Mouse (Mus musculus) embryo, embryonic 9.5 days (tissue): ENCODE measurements around the gene Stard13.

Experiments
- DNase-seq: peaks from one replicate; pipeline ENCODE4 v3.0.0-alpha.2; 2017; ENCODE audit errors: extremely low spot score

Stard13 gene

DNA sequence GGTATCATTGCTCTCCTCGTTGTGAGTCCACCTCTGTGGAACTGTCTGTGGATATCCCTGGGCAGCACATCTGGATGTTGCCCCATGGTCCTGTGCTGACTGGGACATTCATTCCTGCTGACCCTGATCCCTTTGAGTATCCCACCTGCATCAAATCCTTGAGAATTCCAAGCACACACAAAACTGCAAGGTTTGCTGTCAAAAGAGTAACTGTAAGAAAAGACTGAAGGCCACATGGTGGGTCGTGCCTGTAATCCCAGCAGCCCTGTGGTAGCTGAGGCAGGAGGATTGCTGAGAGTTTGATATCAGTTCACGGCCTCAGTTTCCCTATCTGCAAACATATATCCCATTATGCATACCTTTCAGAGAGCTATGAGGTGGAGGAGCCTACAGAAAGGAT is 126.8 kb downstream of the Stard13 start:
- DNase-seq: no peak

DNA sequence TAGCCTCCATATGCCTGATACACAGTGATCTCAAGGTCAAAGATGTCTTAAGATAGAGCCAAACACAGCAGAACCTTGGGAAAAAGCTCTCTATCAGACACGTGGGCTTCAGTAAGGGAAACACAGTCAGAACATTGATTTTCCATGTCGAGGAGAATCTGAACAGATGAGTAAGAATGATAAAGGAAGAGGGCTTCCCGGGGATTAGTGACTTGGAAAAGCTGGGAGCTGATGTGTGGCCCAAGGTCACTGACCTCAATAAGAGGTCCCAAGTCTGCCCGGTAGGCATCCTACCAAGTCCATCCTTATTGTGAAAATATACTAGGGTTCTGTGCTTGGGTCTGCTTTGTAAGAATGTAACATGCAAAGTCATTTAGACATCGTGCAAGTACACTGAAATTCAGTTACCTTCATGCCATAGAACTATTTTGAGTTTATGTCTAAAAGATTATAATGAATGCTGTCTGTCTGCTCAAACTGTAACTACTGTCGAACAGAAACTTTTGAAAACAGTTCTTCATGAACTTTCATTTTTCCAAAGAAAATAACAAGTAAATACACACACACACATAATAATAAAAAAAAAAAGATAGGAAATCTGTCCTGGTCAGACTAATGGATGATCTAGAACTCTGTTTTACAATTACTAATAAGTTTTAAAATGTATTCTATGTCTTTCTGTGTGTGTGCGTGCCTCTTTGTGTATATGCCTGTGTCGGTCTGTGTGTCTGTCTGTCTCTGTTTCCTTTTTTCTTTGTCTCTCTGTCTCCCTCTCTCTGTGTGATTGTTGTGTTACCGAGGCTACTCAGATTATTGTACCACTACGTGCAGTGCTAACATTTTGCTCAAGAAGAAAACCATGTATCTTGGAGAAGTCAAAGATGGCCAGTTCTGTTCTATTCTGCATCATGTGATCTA is 128.3 kb downstream of the Stard13 start:
- DNase-seq: no peak

DNA sequence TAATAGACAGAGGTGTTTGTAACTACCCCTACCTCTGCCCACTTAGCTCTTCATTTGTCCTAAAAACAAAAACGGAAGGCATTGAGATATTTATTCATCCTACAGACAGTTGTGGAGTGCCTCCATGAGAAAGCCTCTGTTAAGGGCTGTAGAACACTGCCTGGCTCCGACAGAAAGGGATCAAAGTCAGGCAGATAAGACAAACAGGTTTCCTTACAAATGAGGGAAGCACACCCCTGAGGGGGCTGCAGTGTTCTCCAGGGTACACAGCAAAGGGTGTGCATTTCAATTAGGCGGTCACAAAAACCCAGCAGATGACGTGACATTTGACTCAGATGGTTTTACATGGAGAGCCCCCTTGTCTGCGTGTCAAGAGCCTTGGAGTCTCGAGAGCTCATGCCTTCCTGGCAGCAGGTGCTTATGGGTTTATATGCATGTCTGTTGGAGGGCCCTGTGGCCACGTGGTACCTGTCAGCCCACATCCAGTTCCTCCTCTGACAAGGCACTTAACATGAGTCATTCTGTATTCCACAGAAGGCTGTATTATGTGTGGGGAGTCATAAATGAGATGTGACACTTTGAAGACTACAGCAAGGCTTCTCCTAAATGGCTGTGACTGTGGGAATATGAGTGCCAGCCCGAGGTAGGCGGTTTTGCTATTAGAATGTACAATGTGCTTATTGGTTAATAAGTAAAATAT is 129.1 kb downstream of the Stard13 start:
- DNase-seq: no peak

DNA sequence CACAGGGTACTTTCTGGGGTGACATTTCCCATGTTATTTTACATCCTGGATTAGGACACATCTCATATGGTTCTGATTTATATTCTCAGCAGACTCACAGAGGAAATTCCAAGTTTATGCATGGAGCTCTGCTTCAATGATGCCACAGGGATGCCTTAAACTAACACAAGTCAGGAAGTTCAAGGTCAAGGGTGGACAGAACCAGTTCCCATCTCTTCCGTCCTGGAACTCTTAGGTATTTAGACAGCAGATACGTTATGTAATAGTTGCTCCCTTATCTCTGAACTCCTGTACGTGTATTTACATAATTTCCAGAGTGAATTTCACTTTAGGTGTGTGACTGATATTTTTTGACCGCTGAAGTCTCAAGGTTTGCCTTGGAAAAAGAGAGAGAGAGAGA is 130.4 kb downstream of the Stard13 start:
- DNase-seq: no peak

DNA sequence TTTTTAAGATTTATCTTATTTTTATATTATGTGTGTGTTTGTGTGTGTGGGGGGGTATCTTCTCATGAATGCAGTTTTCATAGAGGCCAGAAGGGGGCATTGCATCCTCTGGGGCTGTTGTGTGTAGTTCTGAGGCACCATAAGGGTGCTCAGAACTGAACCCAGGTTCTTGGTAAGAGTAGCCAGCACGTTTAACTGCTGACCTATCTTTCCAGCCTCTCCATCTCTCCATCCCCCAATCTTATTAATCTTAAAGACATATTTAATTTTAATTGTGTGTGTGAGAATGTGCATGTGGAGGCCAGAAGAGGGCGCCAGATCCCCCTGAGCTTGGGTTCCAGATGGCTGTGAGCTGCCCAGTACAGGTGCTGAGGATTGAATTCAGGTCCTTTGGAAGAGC is 131.4 kb downstream of the Stard13 start:
- DNase-seq: no peak

DNA sequence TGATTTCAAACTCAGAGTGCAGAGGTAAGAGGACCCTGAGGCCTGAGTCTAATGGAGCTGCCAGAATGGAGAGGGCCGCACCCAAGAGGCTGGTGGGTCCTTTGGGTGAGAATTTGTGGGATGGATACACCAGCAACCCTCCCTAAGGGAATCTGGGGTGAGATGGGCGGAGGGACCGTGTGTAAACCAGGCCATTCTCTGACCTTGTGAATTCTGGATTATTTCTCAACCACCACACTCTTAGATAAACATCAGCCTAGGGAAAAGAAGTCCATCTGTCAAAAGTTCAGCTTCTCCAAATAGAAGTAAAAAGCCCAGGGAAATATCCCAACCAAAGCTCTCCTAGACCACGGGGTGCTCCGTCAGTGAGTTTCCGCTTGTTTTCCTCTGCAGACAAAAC is 137.6 kb downstream of the Stard13 start:
- DNase-seq: no peak

DNA sequence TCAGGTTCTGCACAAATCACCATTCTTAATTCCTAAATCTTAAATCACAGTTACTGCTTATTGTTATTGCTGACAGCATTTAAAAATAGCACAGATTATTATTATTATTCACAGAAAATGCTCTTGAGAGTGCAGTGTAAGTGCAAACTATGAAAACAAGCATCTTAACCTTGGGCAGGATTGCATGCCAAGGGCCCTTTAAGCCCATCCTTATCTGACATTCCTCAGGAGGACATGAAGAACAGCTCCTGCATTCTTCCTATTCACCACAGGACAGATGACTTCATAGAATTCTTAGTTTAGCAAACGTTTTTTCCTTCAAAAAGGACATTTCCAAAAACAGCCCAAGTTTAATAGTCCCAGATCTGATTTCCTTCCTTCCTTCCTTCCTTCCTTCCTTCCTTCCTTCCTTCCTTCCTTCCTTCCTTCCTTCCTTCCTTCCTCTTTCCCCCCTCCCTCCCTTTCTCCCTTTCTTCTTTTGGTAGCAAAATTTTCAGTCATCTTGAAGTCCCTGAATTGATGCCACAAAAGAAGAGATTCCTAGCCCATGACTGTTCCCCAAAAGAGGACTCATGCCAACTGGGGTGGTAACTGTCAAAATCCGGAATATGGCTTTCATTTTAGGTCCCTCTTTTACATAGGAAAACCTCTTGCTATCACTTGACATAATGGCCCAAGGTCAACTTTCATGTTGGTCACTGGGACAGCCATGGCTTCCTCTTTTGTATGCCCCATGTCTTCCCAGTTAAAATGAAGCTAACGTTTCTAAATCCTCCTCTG is 140.6 kb downstream of the Stard13 start:
- DNase-seq: no peak

DNA sequence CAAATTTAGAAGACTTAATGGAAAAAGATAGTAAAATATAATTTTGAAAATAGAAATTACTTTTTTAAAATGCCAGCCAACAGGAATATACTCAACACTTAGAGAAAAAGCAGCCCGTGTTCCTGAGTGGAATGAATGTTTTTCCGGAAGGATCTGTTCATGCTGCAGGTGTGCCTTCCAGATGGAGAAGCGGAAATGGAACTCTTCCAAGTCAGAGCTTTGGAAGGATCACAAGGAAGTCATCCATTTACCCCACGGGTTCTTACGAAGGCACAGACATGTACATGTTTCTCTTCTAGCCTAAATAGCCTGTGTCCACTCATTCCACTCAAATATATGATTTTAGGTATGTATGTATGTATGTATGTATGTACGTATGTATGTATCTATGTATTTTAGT is 142.6 kb downstream of the Stard13 start:
- no peak for DNase-seq

DNA sequence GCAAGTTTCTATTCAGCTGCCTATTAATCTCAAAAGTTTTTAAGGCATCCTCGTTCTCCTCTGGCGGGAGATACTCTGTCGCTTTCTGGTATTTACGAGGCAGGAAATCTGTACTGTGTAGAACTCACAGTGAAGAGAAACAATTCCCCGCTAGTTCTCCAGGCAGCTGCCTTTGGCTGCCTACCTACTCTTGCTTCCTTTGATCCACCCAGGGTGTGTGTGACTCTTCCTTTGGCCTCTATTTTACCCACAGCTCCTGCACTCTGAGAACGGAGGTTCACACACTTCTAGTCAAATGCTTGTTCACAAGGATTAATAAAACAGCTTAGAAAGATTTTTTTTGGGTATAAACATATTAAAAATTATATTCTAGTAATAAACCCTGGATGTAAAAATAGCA is 144.4 kb downstream of the Stard13 start:
- no peak for DNase-seq

DNA sequence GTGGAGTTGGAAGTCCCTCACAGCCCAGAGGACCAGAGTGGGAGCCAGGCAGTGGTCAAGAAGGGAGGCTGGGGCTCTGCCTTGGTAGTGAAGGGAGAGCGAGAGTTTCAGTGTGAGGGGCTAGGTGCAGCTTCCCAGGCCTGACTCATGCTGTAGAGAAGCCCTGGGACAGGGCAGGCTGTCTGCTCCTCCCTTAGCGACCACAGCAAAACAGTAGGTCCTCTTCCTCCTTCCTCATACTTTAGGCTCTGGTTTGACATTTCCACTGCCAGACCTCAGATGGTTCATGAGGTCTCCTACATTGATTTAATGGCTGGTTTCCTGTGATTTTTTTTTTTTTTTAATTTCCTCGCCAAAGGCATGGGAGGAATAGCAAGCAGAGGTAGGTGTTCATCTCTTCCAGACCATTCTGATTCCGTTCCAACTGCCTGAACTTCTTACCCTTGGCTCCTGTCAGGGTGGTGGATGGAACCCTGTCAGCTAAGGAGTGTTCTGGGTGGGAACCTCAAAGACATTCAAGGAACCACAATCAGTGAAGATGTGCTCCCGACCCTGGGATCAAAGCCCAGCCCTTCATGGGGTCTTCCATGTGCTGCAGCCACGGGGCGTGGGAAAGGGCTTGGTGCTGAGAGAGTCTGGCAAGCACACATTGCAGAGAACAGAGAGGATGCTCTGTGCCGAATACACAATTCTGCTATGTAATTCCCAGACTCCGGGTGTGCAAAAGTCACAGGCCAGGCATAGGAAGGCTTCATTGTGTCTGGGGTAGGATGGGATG is 147.0 kb downstream of the Stard13 start:
- no peak for DNase-seq

DNA sequence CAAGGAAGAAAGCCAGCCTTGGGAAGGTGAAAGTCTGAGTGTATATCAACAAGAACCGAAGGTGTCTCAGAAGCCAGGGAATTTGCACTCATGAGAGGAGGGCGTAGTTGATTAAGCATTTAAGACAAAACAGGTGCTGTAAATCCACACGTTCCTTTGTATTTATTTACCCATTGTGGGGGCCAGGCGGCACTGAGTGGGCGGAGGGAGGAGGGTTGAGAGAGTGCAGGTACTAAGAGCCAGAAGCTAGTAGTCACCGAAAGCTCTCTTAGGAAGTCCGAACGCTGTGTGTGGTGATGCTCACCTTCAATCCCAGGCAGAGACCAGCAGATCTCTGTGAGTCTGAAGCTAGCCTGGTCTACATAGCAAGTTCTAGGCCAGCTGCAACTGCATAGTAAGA is 147.9 kb downstream of the Stard13 start:
- DNase-seq: no peak

DNA sequence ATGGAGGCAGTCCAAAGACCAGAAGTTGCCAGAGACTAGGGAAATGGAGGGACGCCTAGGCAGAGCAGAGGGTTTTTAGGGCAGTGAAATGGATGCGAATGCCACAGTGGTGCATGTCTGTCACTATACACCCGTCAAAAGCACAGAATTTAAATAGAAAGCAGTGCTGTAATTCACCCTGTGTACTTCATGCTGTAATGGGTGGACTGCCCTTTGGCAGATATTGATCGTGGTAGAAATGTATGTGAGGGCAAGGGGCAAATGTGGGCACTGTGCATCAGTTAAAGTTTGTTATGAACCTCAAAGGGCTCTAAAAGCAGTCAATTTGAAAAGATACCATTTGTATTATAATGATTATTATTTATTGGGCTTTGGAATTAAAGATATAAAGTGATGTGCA is 153.4 kb downstream of the Stard13 start:
- no peak for DNase-seq

DNA sequence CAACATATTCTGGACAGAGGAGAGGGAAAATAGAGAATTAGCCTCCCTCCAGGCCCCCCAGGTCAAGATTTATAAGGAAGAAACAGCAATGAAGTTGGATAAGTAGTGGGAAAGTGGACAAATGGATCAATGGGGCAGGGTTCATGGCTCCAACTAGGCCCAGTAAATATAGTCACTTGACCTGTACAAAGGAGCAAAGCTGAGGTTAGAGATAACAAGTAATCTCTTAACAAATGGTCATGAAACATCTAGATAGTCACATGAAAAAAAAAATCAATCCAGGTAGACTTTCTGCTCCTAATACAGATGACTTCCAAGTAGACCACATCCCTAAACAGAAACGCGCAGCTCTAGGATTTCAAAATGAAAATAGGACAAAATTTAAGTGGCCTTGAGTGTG is 155.7 kb downstream of the Stard13 start:
- DNase-seq: no peak

DNA sequence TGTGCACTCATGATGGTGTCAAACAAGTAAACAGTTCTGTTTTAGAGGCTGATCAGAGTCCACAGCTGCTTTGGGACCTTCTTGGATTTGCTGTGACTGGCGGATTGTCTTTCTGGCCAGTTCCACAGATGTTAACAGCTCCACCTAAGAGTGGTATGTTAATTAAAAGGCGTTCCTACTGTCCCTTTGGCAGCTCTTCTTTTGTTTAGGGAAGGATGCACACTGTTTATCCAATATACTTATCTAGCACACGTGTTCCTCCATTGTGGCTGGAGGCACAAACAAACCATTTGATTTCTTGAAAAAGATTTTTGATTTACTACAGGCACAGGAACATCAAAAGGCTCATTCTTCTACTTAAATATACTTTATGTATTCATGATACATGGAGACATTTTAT is 156.7 kb downstream of the Stard13 start:
- DNase-seq: no peak

DNA sequence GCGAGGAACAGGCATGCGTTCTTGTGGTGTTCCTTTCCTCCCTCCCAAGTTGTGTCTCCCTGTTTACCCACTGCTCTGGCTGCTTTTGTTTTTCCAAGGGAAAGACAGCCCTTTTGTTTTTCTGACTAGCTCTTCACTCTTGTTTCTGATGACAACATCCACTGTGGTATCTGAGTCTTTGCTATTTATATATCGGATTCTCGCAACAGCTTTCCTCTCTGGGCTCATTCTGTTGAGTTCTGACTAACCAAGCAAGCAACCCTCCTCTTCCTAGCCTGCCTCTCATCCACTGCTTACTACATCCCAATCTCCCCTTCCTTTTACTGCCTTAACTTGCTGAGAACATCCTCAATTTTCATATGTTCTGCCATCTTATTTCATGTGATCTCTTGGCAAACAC is 159.4 kb downstream of the Stard13 start:
- no peak for DNase-seq

DNA sequence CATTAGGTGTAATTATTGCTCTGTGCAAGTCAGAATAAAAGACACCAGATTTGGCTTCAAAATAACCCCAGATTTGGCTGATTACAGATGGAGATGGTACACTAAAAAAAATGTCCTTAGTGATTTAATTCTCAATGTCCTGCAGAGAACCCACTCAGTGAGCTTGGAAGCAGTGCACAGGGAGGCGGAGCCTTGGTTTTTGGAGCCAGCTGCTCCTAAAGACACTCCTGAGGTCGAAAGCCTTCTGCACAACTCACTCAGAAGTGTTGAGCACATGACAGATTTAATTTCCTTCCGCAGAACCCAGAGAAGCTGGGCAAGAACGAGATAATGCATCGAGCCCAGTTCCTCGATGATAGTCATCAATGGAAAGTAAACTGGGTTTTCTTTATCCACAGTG is 162.2 kb downstream of the Stard13 start:
- no peak for DNase-seq

DNA sequence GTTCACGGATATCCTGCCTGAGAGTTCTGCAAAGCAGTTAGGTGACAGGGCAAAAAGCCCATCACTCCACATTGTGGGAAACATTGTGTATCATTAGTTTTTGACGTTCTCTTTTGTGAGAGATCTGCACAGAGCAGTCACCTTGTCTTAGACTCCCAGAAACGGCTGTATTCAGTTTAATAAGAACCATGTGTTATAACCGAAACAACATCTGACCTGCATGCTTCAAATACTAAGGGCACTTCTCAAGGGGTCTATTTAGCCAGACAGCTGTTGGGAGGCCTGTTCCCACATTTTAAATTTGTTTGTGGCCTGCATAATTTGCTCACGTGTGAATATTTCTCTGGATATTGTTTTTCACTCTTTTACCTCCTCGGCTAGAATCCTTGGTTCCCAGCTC is 162.7 kb downstream of the Stard13 start:
- DNase-seq: no peak

DNA sequence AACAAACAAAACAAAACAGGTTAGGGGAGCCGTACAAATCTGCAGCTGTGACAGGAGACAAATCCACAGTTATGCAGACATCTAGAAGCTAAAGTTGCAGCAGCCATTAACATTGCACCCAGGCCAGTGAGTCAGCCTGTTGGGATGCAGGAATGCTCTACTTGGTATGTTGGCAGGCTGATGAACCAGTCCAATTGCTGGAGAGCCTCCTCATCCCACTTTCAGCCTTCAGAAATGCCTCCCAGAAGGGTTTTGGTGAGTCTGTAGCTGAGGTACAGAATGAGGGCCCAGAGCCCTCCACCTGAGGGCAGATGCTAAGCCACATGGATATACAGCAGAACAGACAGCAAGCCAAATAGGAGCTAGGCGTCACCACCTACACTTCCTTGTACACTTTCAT is 164.1 kb downstream of the Stard13 start:
- no peak for DNase-seq

DNA sequence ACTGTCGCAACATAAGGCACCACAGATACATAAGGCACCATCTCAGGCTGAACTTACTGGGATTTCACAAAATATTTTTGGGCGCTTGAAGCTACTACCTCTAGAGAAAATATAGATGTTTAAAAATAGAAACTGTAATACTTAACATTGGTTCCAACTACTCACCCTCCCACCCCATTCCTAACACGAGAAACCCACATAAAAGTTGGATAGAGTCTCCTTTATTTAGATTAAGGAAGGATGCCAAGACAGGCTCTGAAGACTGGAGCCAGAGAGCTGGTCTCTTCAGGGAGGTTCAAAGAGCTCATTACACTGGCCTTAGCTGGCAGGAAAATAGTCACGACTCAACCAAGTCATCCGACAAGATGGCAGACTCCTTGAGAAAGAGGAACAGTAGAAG is 167.6 kb downstream of the Stard13 start:
- DNase-seq: no peak

DNA sequence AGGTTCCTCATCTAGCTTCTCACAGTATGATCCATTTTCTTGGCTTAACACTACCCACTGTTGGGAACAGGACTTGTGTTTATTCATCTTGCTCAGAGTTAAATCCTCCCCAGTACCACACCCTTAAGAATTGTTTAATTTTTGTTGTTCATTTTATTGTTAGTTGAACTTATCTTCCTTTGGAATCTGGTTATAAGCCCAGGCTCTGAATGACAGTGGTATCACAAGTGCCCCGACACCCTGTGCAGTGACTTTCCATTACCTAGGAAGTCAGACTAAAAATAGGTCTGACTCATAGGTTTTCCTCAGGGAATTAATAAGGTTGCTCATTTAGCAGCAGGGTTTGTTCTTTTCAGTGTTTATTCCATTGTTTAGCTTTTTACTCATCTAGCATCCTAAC is 168.4 kb downstream of the Stard13 start:
- DNase-seq: no peak

DNA sequence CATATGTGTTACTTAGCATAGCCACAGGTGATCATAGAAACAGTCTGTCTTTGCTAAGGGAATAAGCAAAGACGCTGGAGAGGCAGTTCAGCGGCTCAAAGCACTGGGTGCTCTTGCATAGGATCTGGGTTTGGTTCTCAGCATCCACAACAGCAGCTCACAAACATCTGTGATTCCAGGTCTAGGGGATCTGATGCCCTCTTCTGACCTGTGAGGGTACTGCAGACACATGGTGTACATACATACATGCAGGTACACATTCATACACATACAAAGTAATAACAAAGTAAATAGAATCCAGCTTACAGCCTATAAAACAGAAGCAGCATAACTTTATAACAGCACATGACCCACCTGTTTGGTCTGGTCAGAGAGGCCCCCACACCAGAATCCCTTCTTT is 171.7 kb downstream of the Stard13 start:
- no peak for DNase-seq

DNA sequence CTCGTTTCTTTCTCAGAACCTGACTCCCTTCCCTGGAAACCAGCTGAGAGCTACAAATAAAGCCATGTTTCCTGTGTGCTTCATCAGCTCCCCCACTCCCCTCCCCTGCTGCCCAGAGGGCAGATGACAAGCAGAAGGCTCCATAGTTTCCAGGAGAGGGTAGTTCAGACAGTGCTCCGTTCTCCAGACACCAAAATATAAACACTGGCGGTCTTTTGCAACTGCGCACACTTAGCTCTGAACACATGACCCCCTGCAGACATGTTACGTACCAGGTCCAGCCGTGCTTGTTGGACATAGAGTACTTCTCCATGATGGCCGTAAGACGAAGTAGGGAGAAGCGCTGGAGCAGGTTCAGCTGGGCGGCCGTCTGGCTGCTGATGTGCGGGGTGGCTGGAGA is 173.2 kb downstream of the Stard13 start:
- no peak for DNase-seq
